Mouse (Mus musculus) lung, adult 2 months (tissue): ENCODE results near the gene Asic3.

Experiments
- CTCF ChIP-seq: fragments of 200-500 bp; IDR thresholded peaks from 2 replicates; pipeline ENCODE4 v1.5.1; 2011; ENCODE audit warnings: mild to moderate bottlenecking, low read length, control low read depth; ENCODE audit not compliant: insufficient read depth
- POLR2A ChIP-seq: fragments of 200-500 bp; IDR thresholded peaks from 2 replicates; pipeline ENCODE4 v1.6.1; 2011; ENCODE audit warnings: low read depth, mild to moderate bottlenecking, control low read depth, low read length, borderline replicate concordance; ENCODE audit errors: extremely low read depth

DNA sequence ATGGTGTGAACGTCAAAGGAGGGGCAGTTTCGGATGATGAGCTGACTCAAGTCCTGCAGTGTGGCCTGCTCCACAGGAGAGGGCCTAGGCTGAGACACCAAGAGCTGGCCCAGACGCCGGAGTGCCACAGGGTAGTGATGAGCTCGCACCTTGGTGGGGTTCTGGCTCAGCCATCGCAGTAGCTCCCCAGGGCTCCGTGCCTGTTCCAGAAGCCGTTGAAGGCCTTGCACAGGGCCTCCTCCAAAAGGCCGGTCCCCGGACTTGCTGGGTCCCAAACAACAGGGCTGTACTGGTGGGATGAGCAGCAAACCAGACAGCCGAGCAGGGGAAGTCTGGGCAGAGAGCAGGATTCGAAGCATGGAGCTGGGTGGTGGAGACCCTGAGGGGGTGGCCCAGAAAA lies 30.7 kb downstream of the Asic3 start:
- TF ChIP-seq CTCF = no peak
- TF ChIP-seq POLR2A = no peak
